Mouse (Mus musculus) bone marrow, adult 2 months (tissue): ENCODE data around the gene Mpig6b. TPM values are rescaled to one million over a fixed set of nuclear protein-coding genes. Genes with fewer than 3 reads are reported as not detected.

Experiments
- H3K27ac ChIP-seq: fragments of 200-500 bp; 2 replicates; pipeline ENCODE4 v1.5.1; 2012; ENCODE audit warnings: low read depth, mild to moderate bottlenecking, control low read depth, inconsistent platforms, low read length; ENCODE audit not compliant: control insufficient read depth, poor library complexity, insufficient read depth
- H3K4me1 ChIP-seq: fragments of 200-500 bp; 2 replicates; pipeline ENCODE4 v1.6.1; 2011; ENCODE audit warnings: low read length; ENCODE audit not compliant: control insufficient read depth, insufficient read depth
- H3K4me3 ChIP-seq: fragments of 200-500 bp; replicated peaks from 2 replicates; pipeline ENCODE3; 2011; ENCODE audit warnings: mild to moderate bottlenecking, low read depth, low read length, control low read depth; ENCODE audit not compliant: control insufficient read depth
- CTCF ChIP-seq: fragments of 200-500 bp; IDR thresholded peaks from 2 replicates; pipeline ENCODE4 v1.5.1; 2011; ENCODE audit warnings: low read length, control low read depth; ENCODE audit not compliant: control insufficient read depth, insufficient read depth
- POLR2A ChIP-seq: fragments of 200-500 bp; IDR thresholded peaks from 2 replicates; pipeline ENCODE4 v1.6.1; 2011; ENCODE audit warnings: low read depth, mild to moderate bottlenecking, control low read depth, low read length, borderline replicate concordance; ENCODE audit not compliant: control insufficient read depth
- WGBS: fragments of 180-500 bp; shearing (Covaris S2); methylation state at CpG from one replicate; pipeline ENCODE4 v1.1.7; 2018; 5-methylcytosine and 5-hydroxymethylcytosine counted together
- polyA plus RNA-seq: library from polyadenylated mRNA; stranded (reverse); fragments of >200 nt; gene quantifications from 2 replicates; pipeline ENCODE4 v1.2.4, GENCODE M21; 2011; ENCODE audit warnings: low replicate concordance; ENCODE audit not compliant: missing spikeins, insufficient read depth, insufficient read length

Mpig6b gene
- polyA plus RNA-seq, 1 experiment = 35.6 TPM

GRCm38 (mm10) chr17:35017706-35018030 is 48.3 kb downstream of the Mpig6b start:
- Histone ChIP-seq H3K4me1 (no peaks in the 10 kb centered on the region), H3K4me3 (no peak overlapping the region), H3K27ac (no peak overlapping the region)
- TF ChIP-seq CTCF (no peak), POLR2A (no peak)
- 46% methylated on average over 14 of the region's 14 CpGs for WGBS

DNA sequence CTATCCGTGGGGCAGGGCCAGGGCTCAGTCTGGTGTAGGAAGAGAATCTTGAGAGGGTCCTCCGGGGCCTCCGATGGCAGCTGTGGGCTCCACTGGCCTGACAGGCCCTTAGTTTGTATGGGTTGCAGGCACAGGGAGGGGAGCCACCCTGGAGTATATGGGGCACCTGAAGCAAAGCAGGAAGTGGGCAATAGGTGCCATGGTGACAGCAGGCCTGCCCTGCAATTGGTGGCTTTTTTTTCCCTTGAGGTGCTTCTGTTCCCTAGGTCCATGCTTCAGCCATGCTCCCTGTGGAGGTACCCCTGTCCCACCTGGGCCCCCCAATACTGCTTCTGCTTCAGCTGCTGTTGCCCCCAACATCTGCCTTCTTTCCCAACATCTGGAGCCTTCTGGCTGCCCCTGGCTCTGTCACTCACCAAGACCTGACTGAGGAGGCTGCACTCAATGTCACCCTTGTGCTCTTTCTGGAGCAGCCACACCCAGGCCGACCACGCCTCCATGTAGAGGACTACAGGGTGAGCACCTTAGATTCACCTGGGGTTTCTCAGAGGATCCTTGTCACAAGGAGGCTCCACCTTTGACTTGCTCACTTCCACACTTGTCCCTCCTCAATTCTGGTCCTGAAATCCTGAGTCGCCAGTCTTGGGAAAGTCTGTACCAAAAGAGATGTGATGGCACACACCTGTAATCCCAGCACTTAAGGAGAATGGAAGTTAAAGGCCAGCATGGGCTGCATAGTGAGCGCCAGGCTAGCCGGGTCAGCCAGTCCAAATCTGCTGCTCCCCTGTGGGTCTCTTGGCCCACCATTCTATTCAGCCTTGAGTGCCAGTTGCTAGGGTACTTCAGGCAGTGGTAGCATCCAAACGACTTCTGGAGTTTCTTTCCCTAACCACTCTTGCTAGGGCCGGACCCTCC is 48.9 kb downstream of the Mpig6b start:
- Histone ChIP-seq H3K4me1 (no peaks in the 10 kb centered on the region), H3K4me3 (no peak overlapping the region), H3K27ac (no peak overlapping the region)
- 66% methylated on average over 10 of the region's 10 CpGs for WGBS
- TF ChIP-seq POLR2A = no peak
- no peak for TF ChIP-seq CTCF

- no peak within 1 kb of the TSS for H3K4me3 ChIP-seq
- 40% methylated on average over 12 of the region's 12 CpGs for WGBS
- H3K4me1 ChIP-seq = no peaks in the 10 kb centered on the region
- TF ChIP-seq POLR2A (no peak), CTCF (no peak)
- no peak within 1 kb of the TSS for H3K27ac ChIP-seq
Measured at GRCm38 (mm10) chr17:35016376-35016775, 49.6 kb downstream of the Mpig6b start, which contains the start of gene Vwa7. Gene Vwa7, plus strand, starts transcription at chr17:35016579.

DNA sequence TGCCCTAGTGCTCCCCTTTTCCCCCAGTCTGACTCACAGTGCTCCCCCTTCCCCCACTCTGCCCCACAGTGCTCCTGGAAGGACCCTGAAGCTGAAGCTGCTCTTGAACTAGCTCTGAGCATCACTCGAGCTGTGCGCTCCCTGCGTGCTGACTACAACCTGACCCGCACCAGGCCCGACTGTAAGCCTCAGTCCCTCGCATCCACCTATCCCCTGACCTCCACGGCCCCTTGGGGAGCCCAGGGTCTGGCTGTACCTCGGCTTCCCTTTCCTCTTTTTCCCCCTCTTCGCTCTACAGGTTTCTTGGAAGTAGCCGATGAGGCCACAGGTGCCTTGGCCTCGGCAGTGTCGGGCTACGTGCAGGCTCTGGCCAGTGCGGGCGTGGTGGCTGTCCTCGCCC is 50.7 kb downstream of the Mpig6b start:
- Histone ChIP-seq H3K4me1 (no peaks in the 10 kb centered on the region), H3K4me3 (no peak overlapping the region), H3K27ac (no peak overlapping the region)
- 88% methylated on average over 16 of the region's 16 CpGs for WGBS
- TF ChIP-seq POLR2A (no peak), CTCF (no peak)

- no peak for TF ChIP-seq POLR2A
- TF ChIP-seq CTCF = no peak
- H3K4me3 ChIP-seq = no peak overlapping the region
- H3K27ac ChIP-seq = no peak overlapping the region
- H3K4me1 ChIP-seq = no peaks in the 10 kb centered on the region
- WGBS = 88% methylated on average over 6 of the region's 6 CpGs
Measured at GRCm38 (mm10) chr17:35013221-35013620, 52.8 kb downstream of the Mpig6b start.

Other genes with a start within 250 kb of the Mpig6b start
- 44.0 and 63.6 TPM in 2 replicates for gene Stk19, start 229.2 kb downstream of the Mpig6b start, polyA plus RNA-seq
- 52.4 and 73.3 TPM in 2 replicates for gene Dxo, start 229.2 kb downstream of the Mpig6b start, polyA plus RNA-seq
- gene Skiv2l, start 216.0 kb downstream of the Mpig6b start, polyA plus RNA-seq = 31.0 and 67.7 TPM in 2 replicates
- gene Nelfe, start 215.8 kb downstream of the Mpig6b start, polyA plus RNA-seq = 13.1 and 42.2 TPM in 2 replicates
- gene Cfb, start 203.7 kb downstream of the Mpig6b start, polyA plus RNA-seq = 8.4 and 14.5 TPM in 2 replicates
- gene Zbtb12, start 186.7 kb downstream of the Mpig6b start, polyA plus RNA-seq = 2.8 and 5.7 TPM in 2 replicates
- 2.0 TPM in 1 of 2 replicates, not detected in the other for gene Gm20547, start 184.1 kb downstream of the Mpig6b start, polyA plus RNA-seq
- gene C2, start 167.9 kb downstream of the Mpig6b start, polyA plus RNA-seq = 3.7 and 5.9 TPM in 2 replicates
- gene Ehmt2, start 167.7 kb downstream of the Mpig6b start, polyA plus RNA-seq = 60.6 and 104 TPM in 2 replicates
- gene Slc44a4, start 151.7 kb downstream of the Mpig6b start, polyA plus RNA-seq = 1.3 TPM in 1 of 2 replicates, not detected in the other
- gene Neu1, start 134.9 kb downstream of the Mpig6b start, polyA plus RNA-seq = 18.1 and 33.6 TPM in 2 replicates
- 1.3 and 5.5 TPM in 2 replicates for gene Hspa1b, start 106.9 kb downstream of the Mpig6b start, polyA plus RNA-seq
- gene Gm20481, start 96.3 kb downstream of the Mpig6b start, polyA plus RNA-seq = not detected in 2 replicates
- gene Hspa1a, start 94.0 kb downstream of the Mpig6b start, polyA plus RNA-seq = 1.9 TPM in 1 of 2 replicates, not detected in the other
- not detected in 2 replicates for gene Hspa1l, start 93.5 kb downstream of the Mpig6b start, polyA plus RNA-seq
- 70.0 and 84.5 TPM in 2 replicates for gene Lsm2, start 84.3 kb downstream of the Mpig6b start, polyA plus RNA-seq
- gene Vars, start 65.2 kb downstream of the Mpig6b start, polyA plus RNA-seq = 117 and 158 TPM in 2 replicates
- gene Vwa7, start 49.6 kb downstream of the Mpig6b start, polyA plus RNA-seq = 0.77 and 1.2 TPM in 2 replicates
- 18.9 and 31.7 TPM in 2 replicates for gene Sapcd1, start 38.2 kb downstream of the Mpig6b start, polyA plus RNA-seq
- gene Msh5, start 19.4 kb downstream of the Mpig6b start, polyA plus RNA-seq = 12.1 and 17.2 TPM in 2 replicates
- gene Clic1, start 16.2 kb downstream of the Mpig6b start, polyA plus RNA-seq = 76.2 and 141 TPM in 2 replicates
- 12.5 and 15.2 TPM in 2 replicates for gene Ddah2, start 7.1 kb downstream of the Mpig6b start, polyA plus RNA-seq
- gene Ly6g6c, start 796 bp downstream of the Mpig6b start, polyA plus RNA-seq = 1.6 and 1.7 TPM in 2 replicates
- gene Ly6g6e, start 10.7 kb upstream of the Mpig6b start, polyA plus RNA-seq = 1.3 TPM in 1 of 2 replicates, not detected in the other
- 9.2 and 26.2 TPM in 2 replicates for gene Ly6g6d, start 11.9 kb upstream of the Mpig6b start, polyA plus RNA-seq
- 14.3 and 53.1 TPM in 2 replicates for gene Ly6g6f, start 19.4 kb upstream of the Mpig6b start, polyA plus RNA-seq
- 48.7 and 73.1 TPM in 2 replicates for gene Abhd16a, start 23.1 kb upstream of the Mpig6b start, polyA plus RNA-seq
- gene Ly6g5c, start 42.1 kb upstream of the Mpig6b start, polyA plus RNA-seq = not detected in 2 replicates
- gene Ly6g5b, start 49.2 kb upstream of the Mpig6b start, polyA plus RNA-seq = 3.4 and 4.7 TPM in 2 replicates
- gene Gpank1, start 55.3 kb upstream of the Mpig6b start, polyA plus RNA-seq = 29.8 and 39.0 TPM in 2 replicates
- gene Csnk2b, start 55.9 kb upstream of the Mpig6b start, polyA plus RNA-seq = 155 and 166 TPM in 2 replicates
- 6.8 and 20.2 TPM in 2 replicates for gene D17H6S53E, start 60.2 kb upstream of the Mpig6b start, polyA plus RNA-seq
- gene Apom, start 65.9 kb upstream of the Mpig6b start, polyA plus RNA-seq = 6.0 TPM in 1 of 2 replicates, not detected in the other
- gene Bag6, start 69.0 kb upstream of the Mpig6b start, polyA plus RNA-seq = 104 and 195 TPM in 2 replicates
- 208 and 214 TPM in 2 replicates for gene Prrc2a, start 98.7 kb upstream of the Mpig6b start, polyA plus RNA-seq
- 48.9 and 51.7 TPM in 2 replicates for gene Aif1, start 109.9 kb upstream of the Mpig6b start, polyA plus RNA-seq
- 50.4 and 139 TPM in 2 replicates for gene Lst1, start 122.3 kb upstream of the Mpig6b start, polyA plus RNA-seq
- gene Ltb, start 128.3 kb upstream of the Mpig6b start, polyA plus RNA-seq = 38.6 and 66.2 TPM in 2 replicates
- 3.2 and 7.4 TPM in 2 replicates for gene Tnf, start 135.8 kb upstream of the Mpig6b start, polyA plus RNA-seq
- 3.5 and 4.4 TPM in 2 replicates for gene Lta, start 139.2 kb upstream of the Mpig6b start, polyA plus RNA-seq
- not detected in 2 replicates for gene Gm16181, start 154.7 kb upstream of the Mpig6b start, polyA plus RNA-seq
- 4.1 and 9.9 TPM in 2 replicates for gene Atp6v1g2, start 167.5 kb upstream of the Mpig6b start, polyA plus RNA-seq
- 9.9 and 24.9 TPM in 2 replicates for gene Nfkbil1, start 169.6 kb upstream of the Mpig6b start, polyA plus RNA-seq
- gene Ddx39b, start 175.6 kb upstream of the Mpig6b start, polyA plus RNA-seq = 275 and 374 TPM in 2 replicates
- gene H2-D1, start 196.5 kb upstream of the Mpig6b start, polyA plus RNA-seq = 399 and 727 TPM in 2 replicates